Mouse (Mus musculus): ENCODE measurements at regions not wholly inside any gene's neighbourhood (a gene's known extent, or its start where the extent isn't known, plus 50 kb on each side); places are given as distances from the start of the nearest gene placed in this dataset.

DNA sequence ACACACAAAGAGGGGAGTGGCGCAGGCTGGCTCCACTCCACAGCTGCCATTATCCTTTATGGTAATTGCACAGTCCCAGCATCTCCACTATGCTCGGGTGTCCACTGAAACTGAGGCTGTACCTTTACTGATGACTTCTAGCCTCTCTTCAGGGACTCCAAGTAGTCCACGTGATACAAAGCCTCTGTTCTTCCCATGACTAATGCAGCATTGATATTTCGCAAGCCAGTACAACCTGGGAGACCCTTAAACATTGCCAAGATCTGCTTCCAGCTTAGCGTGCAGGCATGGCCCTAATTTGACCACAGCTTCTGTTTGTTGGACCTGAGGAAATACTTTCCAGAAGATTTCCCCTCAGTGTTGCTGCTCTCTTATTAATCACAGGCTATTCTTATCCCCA, 215.8 kb downstream of the Galc start:
- DNase-seq, result no peak

DNA sequence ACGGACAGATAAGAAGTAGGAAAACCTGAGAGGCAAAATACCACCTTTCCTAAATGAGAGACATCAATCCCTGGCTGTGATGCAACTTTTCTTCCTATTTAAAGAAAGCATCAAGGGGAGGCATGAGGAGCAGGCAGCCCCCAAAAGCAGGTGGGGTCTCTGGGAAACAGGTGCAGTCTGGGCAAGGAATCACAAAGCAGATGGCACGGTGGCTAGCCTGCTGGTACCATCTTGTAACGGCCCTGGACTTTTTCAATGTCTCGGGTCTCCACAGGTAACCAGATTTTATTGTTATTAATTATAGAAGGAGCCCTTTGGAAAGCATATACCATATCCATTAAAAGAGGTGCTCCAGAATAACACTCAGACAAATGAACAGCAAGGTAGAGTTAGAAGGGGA, 219.6 kb downstream of the Galc start:
- DNase-seq, result no peak

DNA sequence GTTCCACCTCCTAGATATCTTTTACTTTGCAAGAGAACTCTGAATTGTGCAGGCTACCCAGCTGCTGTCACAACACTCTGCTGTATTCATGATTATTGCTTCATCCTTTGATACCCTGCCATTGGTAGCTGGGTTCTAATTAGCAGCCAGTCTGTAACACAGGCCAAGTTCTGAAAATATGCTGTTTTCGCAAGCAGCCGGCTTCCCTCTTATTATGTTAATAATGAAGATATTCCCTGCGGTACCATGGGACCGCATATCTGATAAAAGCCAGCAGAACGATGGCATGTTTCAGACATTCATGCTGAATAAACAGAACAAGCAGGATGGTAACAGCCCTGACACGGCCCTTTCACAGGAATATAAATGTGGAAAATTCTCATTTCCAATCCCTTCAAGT, 235.6 kb downstream of the Galc start:
- DNase-seq, result no peak

DNA sequence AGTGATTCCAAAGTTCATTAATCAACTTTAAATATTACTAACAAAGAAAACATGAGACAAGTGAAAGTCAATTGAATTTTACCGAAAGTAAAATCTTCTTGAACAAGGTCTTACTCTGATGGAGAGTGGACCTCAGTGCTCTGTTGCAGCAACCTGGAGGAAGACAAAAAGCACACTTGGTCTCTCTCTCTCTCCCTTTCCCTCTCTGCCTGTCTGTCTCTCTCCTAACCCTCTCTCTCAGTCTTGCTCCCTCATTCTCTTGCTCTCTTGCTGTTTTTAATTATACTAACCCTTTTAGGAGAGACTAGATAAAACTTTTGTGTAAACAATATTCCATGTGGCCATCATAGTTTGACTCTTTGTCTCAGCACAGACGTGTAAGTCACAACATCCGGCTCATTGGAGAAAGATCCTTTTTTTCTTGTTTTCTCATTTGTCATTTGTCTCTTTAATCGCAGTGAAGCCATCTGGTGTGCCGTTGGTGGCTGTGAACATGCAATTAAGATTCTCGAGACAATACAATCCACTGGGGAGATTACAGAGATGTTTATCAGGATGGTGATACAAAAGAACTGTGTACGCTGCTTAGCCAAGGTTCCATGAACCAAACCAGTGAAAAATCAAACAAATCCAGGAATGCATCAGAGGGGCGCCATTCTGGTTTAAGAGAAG, 244.5 kb downstream of the Galc start:
- DNase-seq, result no peak

DNA sequence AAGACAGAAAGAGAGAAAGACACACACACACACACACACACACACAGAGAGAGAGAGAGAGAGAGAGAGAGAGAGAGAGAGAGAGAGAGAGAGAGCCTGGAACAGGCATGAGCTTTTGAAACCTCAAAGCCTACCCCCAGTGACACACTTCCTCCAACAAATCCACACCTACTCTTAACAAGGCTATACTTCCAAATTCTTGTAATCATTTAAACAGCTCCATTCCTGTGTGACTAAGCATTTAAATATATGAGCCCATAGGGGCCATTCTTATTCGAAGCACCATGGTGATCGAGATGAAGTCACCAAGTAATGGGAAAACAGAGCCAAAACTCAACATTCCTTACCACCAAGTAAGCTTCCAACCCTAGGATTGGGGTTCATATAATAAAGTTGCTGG, 250.1 kb downstream of the Galc start:
- no peak for DNase-seq

DNA sequence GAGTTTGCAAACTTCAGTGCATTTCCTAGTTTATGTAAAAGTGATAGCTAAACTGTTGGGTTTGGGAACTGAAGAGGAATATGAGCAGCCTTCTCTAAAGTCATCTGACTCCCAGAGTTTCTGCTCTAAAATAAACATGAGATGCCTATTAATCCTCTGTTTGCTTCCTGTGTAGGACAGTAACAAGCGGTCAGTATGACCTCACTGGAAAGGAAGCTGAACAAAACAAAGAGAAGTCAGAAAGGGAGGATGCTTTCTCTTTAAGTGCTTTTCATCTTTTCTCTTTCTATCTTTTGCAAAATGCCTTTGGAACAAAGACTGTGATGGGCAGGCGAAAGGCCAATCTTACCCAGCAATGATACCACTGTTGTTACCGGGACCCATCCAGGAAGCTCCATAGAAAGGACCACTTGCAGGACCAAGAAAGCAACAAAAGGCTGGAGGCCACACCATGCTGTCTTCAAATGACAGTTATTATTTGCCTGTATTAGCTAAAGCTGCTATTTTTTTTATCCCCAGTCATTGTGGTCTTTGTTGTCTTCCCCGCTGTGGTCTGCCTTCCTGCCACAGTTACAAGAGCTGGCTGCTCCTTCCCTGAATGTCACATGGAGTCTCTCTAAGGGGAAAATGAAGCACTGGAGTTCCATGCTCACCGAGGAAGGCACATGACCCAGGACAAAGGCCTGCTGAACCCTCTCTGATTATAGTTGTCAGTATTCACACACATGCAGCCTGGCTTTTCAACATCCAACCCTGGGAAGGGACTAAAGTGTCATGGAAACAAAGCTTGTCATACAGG, 253.4 kb downstream of the Galc start:
- no peak for DNase-seq

- no peak for DNase-seq
Measured at GRCm38 (mm10) chr12:98002217-98002616, 257.0 kb downstream of the Galc start.

DNA sequence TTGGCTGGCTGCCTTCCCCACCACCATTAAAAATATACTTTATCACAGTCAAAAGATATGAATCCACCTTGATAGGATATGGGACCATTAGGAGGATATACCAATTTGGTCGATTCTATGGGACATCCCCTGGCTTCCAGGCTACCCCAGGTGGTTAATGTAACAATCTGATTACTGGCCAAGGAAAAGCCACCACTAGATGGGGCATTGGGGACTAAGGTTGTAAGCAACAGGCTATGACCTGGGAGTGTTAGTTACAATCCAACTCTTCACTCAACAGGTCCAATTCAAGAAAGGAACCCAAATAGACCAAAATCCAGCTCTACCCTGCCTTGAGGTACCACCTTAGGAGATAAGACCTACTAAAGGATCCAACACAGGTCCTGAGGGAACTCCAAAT, 264.4 kb downstream of the Galc start:
- DNase-seq, result no peak

DNA sequence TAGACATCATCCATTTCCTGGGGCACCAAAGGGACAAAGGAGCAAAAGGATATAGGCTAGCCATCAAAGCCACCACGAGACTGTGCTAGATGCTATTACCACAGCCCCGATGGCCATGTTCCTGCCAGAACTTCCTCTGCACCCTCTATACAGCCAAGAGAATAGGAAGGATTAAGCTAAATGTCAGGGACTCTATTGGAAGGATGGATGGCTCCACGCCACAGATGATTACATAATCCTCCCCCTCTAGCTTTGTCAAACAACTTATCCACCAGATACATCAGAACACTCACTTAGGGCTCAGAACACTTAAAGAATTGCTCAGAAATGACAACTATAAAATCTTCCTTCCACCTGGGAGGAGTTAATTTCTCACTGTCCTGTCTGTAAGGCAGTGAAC, 265.3 kb downstream of the Galc start:
- no peak for DNase-seq

DNA sequence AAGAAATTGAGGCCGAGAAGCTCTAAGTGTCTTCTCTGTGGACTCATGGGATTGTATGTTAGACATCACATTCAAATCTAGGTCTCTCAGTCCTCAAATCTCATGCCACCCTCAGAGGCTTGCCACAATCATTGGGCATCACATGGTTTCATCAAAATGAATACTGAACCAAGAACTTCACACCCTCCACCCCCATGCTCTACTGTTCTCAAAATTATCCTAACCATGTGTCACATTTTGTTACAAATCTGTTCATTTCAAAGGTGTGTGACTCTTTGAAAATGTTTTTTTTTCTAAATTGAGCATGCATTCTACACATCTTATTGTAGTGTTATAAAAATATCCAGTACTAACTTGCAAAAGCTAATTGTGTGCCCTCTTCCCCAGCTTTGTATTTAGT, 275.9 kb downstream of the Galc start:
- no peak for DNase-seq

DNA sequence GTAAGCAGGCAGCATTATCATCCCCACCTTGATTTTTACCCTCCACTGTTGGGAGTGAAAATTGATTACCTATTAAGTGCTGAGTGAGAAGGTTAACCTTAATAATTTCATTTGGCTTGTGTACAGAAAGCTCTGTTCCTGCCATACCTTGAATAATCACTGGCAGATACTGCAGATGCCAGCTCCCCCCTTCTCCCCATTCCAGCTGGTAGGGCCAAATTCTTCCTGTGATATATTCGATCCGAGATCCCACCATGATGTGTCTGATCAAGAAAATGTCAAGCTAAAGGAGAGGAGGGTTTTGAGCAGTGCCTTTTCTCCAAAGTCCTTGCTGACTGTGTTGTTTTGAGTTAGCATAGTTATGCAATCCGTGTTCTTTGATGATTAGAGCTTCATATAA, 280.6 kb downstream of the Galc start:
- no peak for DNase-seq

GRCm38 (mm10) chr12:97978178-97978651, 281.0 kb downstream of the Galc start:
- DNase-seq, result no peak

GRCm38 (mm10) chr12:97977633-97978032, 281.6 kb downstream of the Galc start:
- DNase-seq, result no peak

DNA sequence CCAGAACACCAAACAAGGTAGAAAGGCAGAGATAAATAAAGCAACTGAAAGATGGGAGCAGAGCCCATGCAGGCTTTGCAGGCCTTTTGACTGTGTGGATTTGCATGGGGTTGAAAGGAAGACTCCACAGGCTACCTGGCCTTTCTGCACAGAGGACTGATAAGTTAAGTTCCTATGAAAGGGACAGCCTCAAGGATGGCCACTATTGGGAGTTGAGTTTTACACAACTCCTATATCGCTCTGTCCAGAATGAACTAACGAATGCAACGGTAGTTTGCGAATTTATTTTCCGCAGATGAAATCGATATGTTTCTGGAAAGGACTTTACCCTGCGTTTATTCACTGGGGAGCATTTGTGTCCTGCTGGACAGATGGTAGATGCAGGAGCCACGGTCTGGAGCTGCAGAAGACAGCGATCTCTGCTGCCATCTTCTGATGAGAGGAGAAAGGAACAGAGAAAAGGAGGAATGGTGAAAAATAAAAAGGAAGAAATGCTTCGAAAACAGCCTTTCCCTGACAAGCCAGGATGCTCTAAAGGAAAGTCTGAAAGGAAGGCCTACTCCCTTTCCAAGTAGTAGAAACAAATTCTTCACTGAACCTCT, 285.2 kb downstream of the Galc start:
- no peak for DNase-seq

- no peak for DNase-seq
Measured at GRCm38 (mm10) chr12:97957201-97957600, 302.1 kb downstream of the Galc start.

GRCm38 (mm10) chr12:97953336-97953735, 305.9 kb downstream of the Galc start:
- DNase-seq, result no peak

GRCm38 (mm10) chr12:97952204-97952603, 307.1 kb downstream of the Galc start:
- no peak for DNase-seq

DNA sequence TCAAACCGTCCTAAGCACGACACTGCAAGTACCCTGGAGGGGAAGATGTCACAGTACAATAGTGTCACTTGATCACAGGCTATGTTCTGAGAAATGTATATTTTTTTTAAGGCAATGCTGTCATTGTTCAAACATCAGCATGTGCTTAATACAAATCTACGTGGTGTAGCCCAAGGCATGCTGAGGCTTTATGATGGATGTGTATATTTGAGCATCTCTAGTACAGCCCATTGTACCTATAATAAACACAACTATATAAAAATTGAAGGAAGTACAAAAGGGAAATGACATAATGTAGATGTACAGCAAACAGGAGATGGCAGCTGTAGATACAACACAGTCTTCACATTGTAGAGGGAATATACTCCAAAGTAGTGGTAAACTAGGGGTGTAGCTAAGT, 309.2 kb downstream of the Galc start:
- no peak for DNase-seq

DNA sequence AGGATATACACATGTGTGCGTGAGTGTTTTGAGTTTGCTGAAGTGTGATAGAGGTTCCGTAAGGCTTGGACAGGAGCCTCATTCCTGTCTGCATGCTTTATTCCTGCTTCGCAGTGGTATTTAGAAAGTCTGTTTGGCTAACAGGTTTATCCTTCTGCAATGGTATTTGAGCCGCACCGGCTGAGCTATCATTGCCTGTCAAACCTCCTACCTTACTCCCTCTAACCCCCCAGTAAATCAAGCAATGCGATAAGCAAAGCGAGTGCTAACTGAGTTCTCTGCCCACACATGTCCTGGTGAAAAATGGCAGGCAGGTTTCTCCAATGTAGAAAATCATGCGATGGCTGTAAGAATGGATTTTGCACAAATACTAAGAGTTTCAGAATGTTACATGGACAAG, 311.8 kb downstream of the Galc start:
- no peak for DNase-seq

GRCm38 (mm10) chr12:97938361-97938760, 320.9 kb downstream of the Galc start:
- DNase-seq, result no peak

DNA sequence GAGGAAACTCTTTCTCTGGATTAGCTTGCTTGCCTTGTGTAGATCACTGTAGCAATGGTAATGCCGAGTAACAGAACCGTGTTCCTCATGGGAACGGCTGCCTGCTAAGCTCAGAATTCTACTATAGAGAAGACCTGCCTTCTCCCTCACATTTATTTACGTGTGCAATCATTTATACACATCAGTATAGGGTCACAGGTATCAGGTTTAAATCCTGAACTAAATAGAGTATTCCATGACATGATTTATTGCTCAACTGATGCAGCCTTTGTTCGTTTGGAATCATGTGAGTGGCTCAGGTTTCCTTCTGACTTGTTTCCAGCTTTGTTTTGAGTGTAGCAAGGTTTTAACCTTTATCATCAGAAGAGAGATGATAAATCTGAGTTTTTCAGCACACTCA, 329.4 kb downstream of the Galc start:
- DNase-seq, result no peak

DNA sequence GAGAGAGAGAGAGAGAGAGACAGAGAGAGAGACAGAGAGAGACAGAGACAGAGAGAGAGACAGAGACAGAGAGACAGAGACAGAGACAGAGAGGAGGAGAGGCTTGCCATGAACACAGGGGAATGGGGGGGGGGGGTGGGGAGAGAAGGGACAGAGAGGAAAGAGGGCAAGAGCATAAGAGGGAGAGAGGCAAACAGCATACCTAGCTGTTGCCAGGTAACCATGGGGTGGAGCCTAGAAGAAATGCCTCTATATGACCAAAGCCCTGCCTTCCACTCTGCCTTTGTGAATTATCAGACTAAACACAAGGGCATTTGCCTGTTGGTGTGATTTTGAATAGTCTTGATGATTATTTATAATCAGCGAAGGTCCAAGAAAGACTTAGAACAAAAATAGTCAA, 332.2 kb downstream of the Galc start:
- no peak for DNase-seq

Measured in adrenal gland, adult 2 months (tissue).